Comparison of ENCODE assay signal across 22 mouse cellular contexts in the genomic region with DNA sequence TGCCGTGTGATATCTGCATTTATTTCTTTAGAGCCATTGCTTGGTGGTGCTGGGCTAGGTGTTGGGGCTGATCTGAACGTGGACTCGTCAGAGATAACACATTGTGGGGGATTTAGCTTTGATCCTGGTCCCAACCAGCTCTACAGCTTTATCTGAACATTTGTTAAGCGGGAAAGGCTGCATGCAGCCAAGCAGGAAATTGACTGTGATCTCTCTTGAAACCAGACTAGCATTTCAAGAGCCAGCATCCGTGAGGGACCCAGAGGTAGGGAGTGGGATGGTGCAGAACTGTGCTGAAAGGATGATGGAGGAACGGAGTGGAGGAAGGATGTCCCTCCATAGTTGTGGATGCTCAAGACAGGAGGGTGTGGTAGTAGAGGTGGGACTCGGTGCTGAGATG. TPM values are rescaled to one million over a fixed set of nuclear protein-coding genes. Genes with fewer than 3 reads are reported as not detected.
"Had no signal": no experiment of that assay in that cellular context is flagged by ENCODE, and none has a peak within 500 bp of the region (broad histone marks: within the 10 kb centered on the region; RNA-seq: fewer than 3 reads in every experiment).

No protein-coding gene starts in this region.

- H3K27ac ChIP-seq: intestine, embryonic 15.5 days; kidney, embryonic 15.5 days; liver, embryonic 14.5 days; macrophage; stomach, postnatal 0 days had no signal

- H3K27me3 ChIP-seq: intestine, embryonic 15.5 days; kidney, embryonic 15.5 days had no signal

- H3K4me3 ChIP-seq: intestine, embryonic 15.5 days; kidney, embryonic 15.5 days had no signal

- H3K36me3 ChIP-seq: intestine, embryonic 15.5 days; kidney, embryonic 15.5 days had no signal

- H3K4me1 ChIP-seq: intestine, embryonic 15.5 days had no signal

- DNase-seq: kidney, adult 11 months; kidney, adult 8-10 months; kidney, postnatal 10 days; kidney, postnatal 36 days; liver, postnatal 0 days; lung, embryonic 14.5 days; midbrain, embryonic 14.5 days; right cerebral cortex, postnatal 14 days; right cerebral cortex, postnatal 4 days; thymus, postnatal 25 days had no signal

- H3K4me2 ChIP-seq: intestine, embryonic 15.5 days; kidney, embryonic 15.5 days; lung, embryonic 14.5 days; midbrain, embryonic 11.5 days had no signal

- H3K9me3 ChIP-seq: intestine, embryonic 15.5 days; kidney, embryonic 15.5 days had no signal

- H3K9ac ChIP-seq: intestine, embryonic 15.5 days; kidney, embryonic 15.5 days; liver, embryonic 14.5 days; liver, postnatal 0 days; lung, embryonic 14.5 days had no signal

- ATAC-seq: intestine, embryonic 15.5 days; liver, postnatal 0 days; lung, postnatal 0 days had no signal

RNA-seq across cellular contexts. Expression of gene Cd5, which starts 34.6 kb away (rescaled TPM):
- total RNA-seq: left cerebral cortex, postnatal 36 days had no signal
- polyA plus RNA-seq: limb, embryonic 11.5 days had no signal

RNA-seq across cellular contexts. Expression of gene Cd6, which starts 56.5 kb away (rescaled TPM):
- total RNA-seq: midbrain, postnatal 0 days had no signal
- polyA plus RNA-seq: liver, embryonic 14.5 days; lung, postnatal 0 days; midbrain, embryonic 11.5 days; midbrain, embryonic 14.5 days; neural tube, embryonic 11.5 days; neural tube, embryonic 14.5 days had no signal
